Mouse (Mus musculus): ENCODE measurements around the gene Trim46. TPM values are rescaled to one million over a fixed set of nuclear protein-coding genes. Genes with fewer than 3 reads are reported as not detected.

Gene Trim46
- polyA plus RNA-seq, 1 experiment from 2014 or later = 32.4 TPM

DNA sequence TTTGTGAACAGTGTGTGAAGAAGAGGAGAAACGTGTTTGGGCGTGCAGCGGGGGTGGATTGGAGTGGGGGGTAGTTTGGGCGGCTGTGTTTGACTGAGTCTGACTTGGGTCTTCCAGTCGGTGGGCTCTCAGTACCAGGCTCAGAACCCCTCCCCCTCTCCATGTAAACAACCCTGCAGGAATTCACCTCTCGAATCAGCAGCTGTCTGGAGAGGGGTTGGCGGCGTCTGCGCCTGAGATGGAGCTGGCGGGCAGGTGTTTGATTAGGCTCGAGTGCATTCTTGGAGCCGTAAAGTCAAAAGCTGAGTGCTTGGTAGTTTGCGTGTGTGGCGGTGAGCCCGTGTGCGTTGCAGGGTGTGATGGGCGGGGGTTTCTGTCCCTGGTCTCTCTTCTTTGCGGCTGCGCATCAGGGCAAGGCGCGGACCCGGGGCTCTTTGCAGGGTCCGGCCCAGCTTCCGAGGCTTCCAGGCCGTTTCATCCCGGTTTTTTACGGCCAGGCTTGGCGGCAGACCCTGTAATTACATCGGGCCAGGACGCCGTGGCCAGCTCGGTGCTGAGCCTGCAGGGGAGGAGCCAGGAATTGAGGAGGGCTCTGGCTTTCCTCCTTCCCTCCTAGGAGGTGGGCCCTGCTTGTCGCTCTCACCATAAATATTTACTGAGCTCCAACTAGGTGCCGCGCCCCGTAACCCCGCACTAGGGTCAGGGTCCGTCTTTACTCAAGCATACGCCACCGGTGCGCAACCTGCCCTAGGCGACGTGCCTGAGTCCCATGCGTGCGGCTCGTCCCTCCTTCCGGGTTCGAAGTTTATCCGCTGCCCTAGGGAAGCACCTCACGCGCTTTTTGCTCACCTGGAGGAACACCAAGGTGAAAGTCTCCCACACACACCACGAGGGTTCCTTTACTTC is 34.8 kb upstream of the Trim46 start, which contains the start of gene Efna1:
Gene Efna1 (minus strand): TSS at position 537 of the 906 bp plus-strand sequence.
- Histone ChIP-seq H3K27me3 (replicated peaks) (peaks cover 44% of the 10 kb centered on the region), H3K4me2 (replicated peaks) (peak within 1 kb of the TSS; percentile 90), H3K9me3 (no peaks in the 10 kb centered on the region), H3K9ac (peak within 1 kb of the TSS; percentile 54), H3K4me1 (peaks cover 48% of the 10 kb centered on the region), H3K27ac (no peak within 1 kb of the TSS), H3K36me3 (no peaks in the 10 kb centered on the region), H3K4me3 (peak within 1 kb of the TSS; percentile 43)
- WGBS = under 1% methylated on average over 52 of the region's 52 CpGs
- ATAC-seq (ENCODE audit: low FRiP score, low read depth) = peak; percentile 41

DNA sequence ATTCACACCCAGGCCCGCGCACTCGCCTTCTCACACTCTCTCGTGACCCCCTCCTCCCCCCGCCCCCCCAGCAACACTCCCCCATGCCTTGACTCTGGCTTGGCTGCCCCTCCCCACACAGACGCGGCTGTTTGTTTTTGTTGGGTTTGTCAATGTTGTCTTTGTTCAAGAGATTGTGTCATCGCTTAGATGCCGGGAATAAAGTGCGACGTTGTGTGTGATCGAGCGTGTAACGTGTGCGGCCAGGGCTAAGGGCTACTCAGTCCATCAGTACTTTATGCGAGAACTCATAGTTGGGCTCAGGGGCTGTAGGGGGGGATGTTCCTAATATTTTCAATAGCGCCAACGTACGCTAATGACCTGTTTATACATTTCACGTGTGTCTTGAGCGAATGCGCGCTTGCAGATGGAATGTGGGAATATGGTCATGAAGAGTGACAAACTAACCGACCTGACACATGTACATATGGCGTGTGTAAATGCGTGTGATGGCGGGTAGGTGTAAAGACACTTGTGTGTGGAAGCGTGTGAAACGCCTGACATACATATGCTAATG is 34.0 kb upstream of the Trim46 start:
- no peak overlapping the region for H3K27ac ChIP-seq
- under 1% methylated on average over 28 of the region's 29 CpGs for WGBS
- peaks cover 48% of the 10 kb centered on the region for H3K4me1 ChIP-seq

DNA sequence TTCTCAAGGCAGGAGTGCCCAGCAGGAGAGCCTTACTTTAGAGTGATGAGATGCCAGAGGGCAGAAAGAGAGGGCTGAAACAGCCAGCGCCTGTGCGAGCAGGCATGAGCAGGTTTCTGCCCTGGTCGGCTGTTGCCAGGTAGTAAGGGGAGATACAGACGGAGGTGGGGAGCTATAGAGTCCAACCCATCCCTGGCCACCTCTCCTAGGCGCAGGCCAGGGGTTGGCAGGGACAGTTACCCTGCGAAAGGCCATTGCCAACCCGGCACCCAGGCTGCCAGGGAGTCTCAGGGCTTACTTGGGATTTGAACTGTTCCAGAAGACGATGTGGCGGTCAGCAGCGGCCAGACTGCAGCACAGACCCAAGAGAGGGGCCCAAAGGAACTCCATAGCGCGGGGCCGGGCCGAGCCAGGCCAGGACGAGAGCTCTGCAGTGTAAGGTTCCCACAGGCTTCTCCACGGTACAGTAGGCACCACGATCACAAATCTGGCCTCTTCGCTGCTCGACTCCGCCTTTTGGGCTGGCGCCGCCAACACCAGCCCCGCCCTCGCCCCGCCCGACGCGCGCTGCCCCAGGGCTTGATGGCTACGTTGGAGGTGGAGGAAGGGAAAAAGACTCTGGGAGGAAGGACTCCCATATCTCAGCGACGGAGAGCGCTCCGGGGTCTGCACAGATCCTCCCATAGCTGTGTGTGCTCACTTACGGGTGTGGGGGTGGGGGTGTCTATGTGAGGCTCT is 33.2 kb upstream of the Trim46 start:
- Histone ChIP-seq H3K27me3 (replicated peaks) (peaks cover 44% of the 10 kb centered on the region), H3K4me1 (peaks cover 48% of the 10 kb centered on the region), H3K36me3 (no peaks in the 10 kb centered on the region), H3K9me3 (no peaks in the 10 kb centered on the region), H3K9ac (peak overlapping the region; percentile 54), H3K4me2 (replicated peaks) (peak overlapping the region; percentile 90), H3K27ac (no peak overlapping the region), H3K4me3 (peak overlapping the region; percentile 43)
- ATAC-seq (ENCODE audit: low FRiP score, low read depth) = peak; percentile 57
- 3% methylated on average over 35 of the region's 35 CpGs for WGBS

More for the DNA sequence above, 34.0 kb upstream of the Trim46 start:
- Histone ChIP-seq H3K36me3 (no peaks in the 10 kb centered on the region), H3K9ac (peak overlapping the region; percentile 54), H3K4me3 (peak overlapping the region; percentile 43), H3K9me3 (no peaks in the 10 kb centered on the region), H3K27me3 (replicated peaks) (peaks cover 44% of the 10 kb centered on the region), H3K4me2 (replicated peaks) (peak overlapping the region; percentile 90)
- peak; percentile 10; the same call in 1 of the 2 replicates for ATAC-seq (ENCODE audit: low FRiP score, low read depth)

DNA sequence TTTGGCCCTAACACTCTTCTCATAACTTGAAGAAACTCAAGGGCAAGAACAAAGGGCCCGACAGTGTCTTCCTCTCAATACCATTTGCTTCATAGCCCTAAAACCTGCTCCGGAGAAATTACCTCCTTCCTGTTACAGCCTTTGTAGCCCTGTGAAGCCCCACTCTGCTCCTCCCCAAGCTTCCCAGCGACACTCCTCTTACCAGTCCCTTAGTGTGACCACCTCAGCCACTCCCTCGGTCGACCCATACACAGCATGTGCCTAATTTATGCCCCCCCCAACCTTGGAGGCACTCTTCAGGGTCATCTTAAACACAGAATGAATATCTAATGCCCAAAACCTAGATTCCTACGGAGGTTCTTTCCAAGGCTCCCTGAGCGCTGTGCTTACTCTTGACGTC is 32.5 kb upstream of the Trim46 start:
- Histone ChIP-seq H3K4me2 (replicated peaks) (peak overlapping the region; percentile 90), H3K36me3 (no peaks in the 10 kb centered on the region), H3K9ac (peak overlapping the region; percentile 54; the same call in 1 of the 2 replicates), H3K27me3 (replicated peaks) (peaks cover 44% of the 10 kb centered on the region), H3K9me3 (no peaks in the 10 kb centered on the region), H3K4me3 (peak overlapping the region; percentile 43), H3K27ac (no peak overlapping the region), H3K4me1 (peaks cover 48% of the 10 kb centered on the region)
- no peak for ATAC-seq (ENCODE audit: low FRiP score, low read depth)
- 11% methylated on average over 8 of the region's 8 CpGs for WGBS

DNA sequence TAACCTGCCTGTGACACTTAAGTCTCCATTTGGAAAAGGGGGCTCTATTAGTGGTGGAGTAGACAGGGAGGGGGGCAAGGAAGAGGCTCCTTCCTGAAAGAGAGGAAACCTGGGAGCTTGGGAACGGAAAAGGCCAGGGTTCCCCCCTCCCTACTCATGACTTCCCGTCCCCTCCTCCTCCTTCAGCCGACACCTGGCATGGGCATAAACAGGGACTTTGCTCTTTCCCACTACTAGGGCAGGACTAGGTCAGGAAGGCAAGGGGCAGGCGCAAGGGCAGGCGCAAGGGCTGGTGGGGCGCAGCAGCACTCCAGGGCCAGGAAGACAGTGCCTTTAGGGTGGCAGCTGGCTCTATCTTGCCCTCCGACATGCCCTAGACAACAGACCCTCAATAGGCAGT is 32.0 kb upstream of the Trim46 start:
- peaks cover 44% of the 10 kb centered on the region for H3K27me3 ChIP-seq (replicated peaks)
- ATAC-seq (ENCODE audit: low FRiP score, low read depth) = no peak

DNA sequence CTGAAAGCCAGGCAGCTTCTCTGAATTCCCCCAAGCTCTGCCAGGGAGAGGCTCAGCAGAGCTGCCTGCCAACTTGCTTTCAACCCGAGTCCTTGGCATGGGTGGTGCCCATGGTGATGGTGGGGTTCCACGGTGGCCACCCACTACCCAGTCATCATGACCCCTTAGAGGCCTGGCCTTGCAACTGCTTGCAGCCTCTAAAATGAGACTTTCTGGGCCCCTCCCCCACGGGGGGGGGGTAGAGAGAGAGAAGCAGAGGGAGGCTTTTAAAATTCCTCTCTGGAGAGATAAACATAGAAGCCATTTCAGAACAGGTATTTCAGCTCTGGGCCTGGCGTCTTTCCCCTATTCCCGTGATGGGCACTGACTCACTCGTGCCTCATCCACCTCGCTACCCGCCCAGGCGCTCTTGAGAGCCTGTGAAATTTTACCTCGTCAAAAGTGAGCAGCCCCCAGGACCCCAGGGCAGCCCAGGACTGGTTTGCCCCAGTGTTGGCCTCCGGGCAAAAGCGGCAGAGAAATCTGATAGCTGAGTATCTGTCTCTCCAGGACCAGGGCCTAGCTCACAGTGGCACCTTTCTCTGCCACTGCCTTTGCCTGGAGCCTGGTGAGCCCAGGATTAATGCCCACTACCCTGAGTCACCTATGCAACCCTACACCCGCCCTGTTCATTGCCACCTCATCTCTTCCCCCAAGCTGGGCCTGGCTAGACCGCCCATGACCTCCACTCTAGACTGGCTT is 31.3 kb upstream of the Trim46 start:
- peak overlapping the region; percentile 90 for H3K4me2 ChIP-seq (replicated peaks)
- no peaks in the 10 kb centered on the region for H3K9me3 ChIP-seq
- H3K36me3 ChIP-seq = no peaks in the 10 kb centered on the region
- ATAC-seq (ENCODE audit: low FRiP score, low read depth) = no peak
- H3K27ac ChIP-seq = no peak overlapping the region
- peaks cover 48% of the 10 kb centered on the region for H3K4me1 ChIP-seq
- H3K27me3 ChIP-seq (replicated peaks) = peaks cover 44% of the 10 kb centered on the region
- H3K4me3 ChIP-seq = no peak overlapping the region
- 55% methylated on average over 14 of the region's 14 CpGs for WGBS
- H3K9ac ChIP-seq = no peak overlapping the region

More for the DNA sequence above, 32.0 kb upstream of the Trim46 start:
- peak overlapping the region; percentile 90 for H3K4me2 ChIP-seq (replicated peaks)
- H3K27ac ChIP-seq = no peak overlapping the region
- 0 out of 2 replicates have a peak overlapping the region, but pooled peaks have one; percentile 14 for H3K9ac ChIP-seq
- no peaks in the 10 kb centered on the region for H3K9me3 ChIP-seq
- H3K36me3 ChIP-seq = no peaks in the 10 kb centered on the region
- 59% methylated on average over 7 of the region's 7 CpGs for WGBS
- H3K4me1 ChIP-seq = peaks cover 48% of the 10 kb centered on the region
- 0 out of 2 replicates have a peak overlapping the region, but pooled peaks have one; percentile 43 for H3K4me3 ChIP-seq

DNA sequence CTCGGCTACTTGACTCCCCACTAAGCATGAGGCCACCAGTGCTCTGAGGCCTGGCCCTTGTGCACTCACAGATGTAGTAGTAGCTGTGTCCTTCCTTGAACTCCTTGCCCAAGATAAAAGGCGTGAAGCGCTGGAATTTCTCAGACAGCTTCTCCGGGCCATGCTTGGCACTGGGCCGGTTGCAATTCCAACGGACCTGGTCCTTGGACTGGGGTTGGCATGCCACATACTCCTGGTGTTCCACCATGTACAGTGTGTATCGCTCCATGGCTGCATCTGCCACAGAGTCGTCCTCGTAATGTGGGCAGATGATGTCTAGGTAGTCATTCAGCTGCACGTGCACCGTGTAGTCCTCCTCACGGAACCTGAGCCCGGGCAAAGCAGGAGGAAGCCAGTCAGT is 30.0 kb upstream of the Trim46 start:
- H3K27ac ChIP-seq = no peak overlapping the region
- H3K36me3 ChIP-seq = no peaks in the 10 kb centered on the region
- WGBS = 92% methylated on average over 13 of the region's 13 CpGs
- H3K27me3 ChIP-seq (replicated peaks) = peaks cover 35% of the 10 kb centered on the region
- no peak overlapping the region for H3K4me3 ChIP-seq
- no peak for ATAC-seq (ENCODE audit: low FRiP score, low read depth)
- no peak overlapping the region for H3K4me2 ChIP-seq (replicated peaks)
- no peak overlapping the region for H3K9ac ChIP-seq
- peaks cover 37% of the 10 kb centered on the region for H3K4me1 ChIP-seq
- no peaks in the 10 kb centered on the region for H3K9me3 ChIP-seq

DNA sequence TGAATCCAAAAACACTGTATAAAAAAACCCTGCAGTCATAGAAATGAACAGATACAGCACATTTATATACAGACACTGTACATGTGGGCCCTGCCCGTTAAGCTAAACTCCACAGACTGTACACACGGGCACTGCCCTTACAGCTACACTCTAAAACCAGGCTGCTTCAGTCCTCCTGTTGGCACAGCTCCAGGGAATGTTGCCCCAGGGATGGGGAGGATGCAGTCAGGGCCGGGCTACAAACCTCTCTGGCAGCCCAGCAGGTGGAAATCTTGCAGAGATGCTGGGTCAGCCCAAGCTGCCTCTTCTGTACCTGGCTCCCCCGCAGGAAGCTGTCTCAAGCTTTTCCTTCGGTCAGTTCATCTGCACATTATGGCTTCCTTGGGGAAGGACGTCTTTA is 25.7 kb upstream of the Trim46 start:
- Histone ChIP-seq H3K9me3 (no peaks in the 10 kb centered on the region), H3K36me3 (no peaks in the 10 kb centered on the region), H3K27ac (no peak overlapping the region), H3K4me2 (replicated peaks) (no peak overlapping the region), H3K9ac (no peak overlapping the region), H3K4me1 (peaks cover 27% of the 10 kb centered on the region), H3K4me3 (no peak overlapping the region), H3K27me3 (replicated peaks) (no peaks in the 10 kb centered on the region)
- WGBS = 67% methylated on average over 6 of the region's 6 CpGs
- ATAC-seq (ENCODE audit: low FRiP score, low read depth) = no peak

DNA sequence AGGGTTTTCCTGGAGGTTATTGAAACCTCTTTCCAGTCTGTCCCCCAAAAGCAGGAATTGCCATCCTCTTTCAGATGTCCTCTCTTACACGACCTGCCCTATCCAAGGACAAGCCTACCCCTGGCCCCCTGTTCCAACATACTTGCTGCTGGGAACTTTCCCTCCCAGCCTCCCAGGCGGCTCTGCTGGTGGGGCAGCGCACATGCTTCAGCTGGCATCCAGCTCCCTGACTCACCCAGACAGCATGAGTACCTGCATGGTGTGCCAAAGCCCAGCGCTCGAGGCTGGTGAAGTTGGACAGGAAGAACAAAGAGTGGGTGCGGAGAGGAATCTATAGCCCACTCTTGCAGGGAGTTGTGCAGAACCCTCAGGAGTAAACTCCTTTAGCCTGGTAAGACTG is 24.8 kb upstream of the Trim46 start:
- no peak overlapping the region for H3K27ac ChIP-seq
- no peaks in the 10 kb centered on the region for H3K27me3 ChIP-seq (replicated peaks)
- H3K9ac ChIP-seq = no peak overlapping the region; the same call in 1 of the 2 replicates
- WGBS = 78% methylated on average over 6 of the region's 6 CpGs
- H3K4me3 ChIP-seq = peak overlapping the region; percentile 50; the same call in 1 of the 2 replicates
- peaks cover 28% of the 10 kb centered on the region for H3K4me1 ChIP-seq
- H3K36me3 ChIP-seq = no peaks in the 10 kb centered on the region
- ATAC-seq (ENCODE audit: low FRiP score, low read depth) = no peak
- no peaks in the 10 kb centered on the region for H3K9me3 ChIP-seq
- H3K4me2 ChIP-seq (replicated peaks) = peak overlapping the region; percentile 75

DNA sequence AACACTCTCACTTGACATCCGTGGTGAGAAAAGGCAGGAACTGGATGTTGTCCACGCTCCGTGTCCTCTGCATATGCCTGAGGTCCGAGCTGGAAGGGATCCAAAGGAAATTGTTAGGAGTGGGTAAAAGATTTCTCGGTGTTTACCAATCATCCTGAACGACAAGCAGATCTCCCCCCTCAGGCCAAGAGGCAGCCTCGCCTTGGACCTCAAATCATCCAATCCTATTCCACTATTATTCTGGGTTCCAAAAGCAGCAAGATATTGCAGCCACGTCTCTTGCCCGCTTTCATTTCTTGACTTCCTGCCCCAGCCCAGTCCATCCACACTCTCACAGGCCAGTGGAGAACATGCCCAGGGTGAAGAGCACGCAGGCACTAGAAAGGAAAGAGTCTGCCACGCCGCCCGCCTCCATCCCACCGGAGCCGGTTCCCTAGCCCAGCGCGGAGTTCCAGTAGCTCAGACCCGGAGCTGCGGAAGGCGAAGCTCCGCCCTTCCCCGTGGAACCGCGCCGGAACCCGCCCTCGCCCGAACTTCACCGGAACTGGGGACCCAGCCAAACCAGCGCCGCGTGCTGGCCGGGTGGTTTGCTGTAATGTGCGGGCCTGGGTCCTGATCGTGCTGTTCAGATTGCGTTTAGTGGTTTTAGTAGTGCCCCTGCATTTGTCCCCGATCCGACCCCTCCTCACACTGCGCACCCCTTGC is 24.1 kb upstream of the Trim46 start, which contains the start of gene Slc50a1:
Gene Slc50a1 (minus strand): TSS at position 520 of the 705 bp plus-strand sequence.
- H3K4me1 ChIP-seq = peaks cover 28% of the 10 kb centered on the region
- ATAC-seq (ENCODE audit: low FRiP score, low read depth) = peak; percentile 19; the same call in 1 of the 2 replicates
- 4% methylated on average over 39 of the region's 39 CpGs for WGBS
- no peak within 1 kb of the TSS for H3K27ac ChIP-seq
- no peaks in the 10 kb centered on the region for H3K9me3 ChIP-seq
- peak within 1 kb of the TSS; percentile 50 for H3K4me3 ChIP-seq
- no peaks in the 10 kb centered on the region for H3K27me3 ChIP-seq (replicated peaks)
- peak within 1 kb of the TSS; percentile 75 for H3K4me2 ChIP-seq (replicated peaks)
- no peaks in the 10 kb centered on the region for H3K36me3 ChIP-seq
- H3K9ac ChIP-seq = peak within 1 kb of the TSS; percentile 68

DNA sequence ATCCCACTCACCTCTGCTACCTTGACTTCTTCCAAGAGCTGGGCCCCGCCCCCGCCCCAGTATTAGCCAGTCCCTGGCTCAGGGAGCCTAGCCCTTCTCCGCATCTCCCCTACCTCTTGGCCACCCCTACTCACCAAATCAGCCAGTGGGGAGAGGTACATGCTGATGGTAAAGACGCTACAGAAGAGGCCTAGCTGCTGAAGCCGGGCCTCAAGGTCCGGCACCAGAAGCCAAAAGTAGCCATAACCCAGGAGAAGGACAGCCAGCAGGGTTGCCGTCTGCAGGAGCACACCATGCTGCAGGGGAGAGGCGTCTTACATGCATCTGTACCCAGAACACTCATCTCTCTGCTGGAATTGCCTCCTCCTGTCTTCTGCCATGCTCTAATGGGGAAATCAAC is 22.8 kb upstream of the Trim46 start:
- 0 out of 2 replicates have a peak overlapping the region, but pooled peaks have one; percentile 68 for H3K9ac ChIP-seq
- no peaks in the 10 kb centered on the region for H3K9me3 ChIP-seq
- ATAC-seq (ENCODE audit: low FRiP score, low read depth) = no peak
- no peaks in the 10 kb centered on the region for H3K27me3 ChIP-seq (replicated peaks)
- peaks cover 28% of the 10 kb centered on the region for H3K4me1 ChIP-seq
- 49% methylated on average over 8 of the region's 8 CpGs for WGBS
- no peak overlapping the region for H3K4me3 ChIP-seq
- H3K27ac ChIP-seq = no peak overlapping the region
- H3K4me2 ChIP-seq (replicated peaks) = peak overlapping the region; percentile 75
- no peaks in the 10 kb centered on the region for H3K36me3 ChIP-seq
